Mouse (Mus musculus) kidney, embryonic 16.5 days (tissue): ENCODE data around the gene Ifna9. TPM values are rescaled to one million over a fixed set of nuclear protein-coding genes. Genes with fewer than 3 reads are reported as not detected.

ENCODE experiments used
- ATAC-seq: fragments of 200-750 bp; cut with Nextera tagmentation; 2 replicates; pipeline ENCODE4 v1.8.0; 2017; ENCODE audit warnings: moderate TSS enrichment; ENCODE audit not compliant: low FRiP score, low TSS enrichment
- H3K27ac ChIP-seq: fragments of 300-500 bp; sonication (generic); 2 replicates; pipeline ENCODE4 v1.5.1; 2014; ENCODE audit warnings: low read length
- H3K27me3 ChIP-seq: fragments of 300-500 bp; sonication (generic); 2 replicates; pipeline ENCODE4 v1.6.1; 2014; ENCODE audit warnings: low read length, control low read depth, mixed read lengths; ENCODE audit not compliant: insufficient read depth
- H3K36me3 ChIP-seq: fragments of 300-500 bp; sonication (generic); 2 replicates; pipeline ENCODE4 v1.6.1; 2014; ENCODE audit warnings: low read length, control low read depth, mixed read lengths; ENCODE audit not compliant: insufficient read depth
- H3K4me1 ChIP-seq: fragments of 300-500 bp; sonication (generic); 2 replicates; pipeline ENCODE4 v1.6.1; 2014; ENCODE audit warnings: low read length, control low read depth, mixed read lengths; ENCODE audit not compliant: insufficient read depth
- H3K4me2 ChIP-seq: fragments of 300-500 bp; sonication (generic); replicated peaks from 2 replicates; pipeline ENCODE4 v1.6.1; 2014; ENCODE audit warnings: low read depth, low read length
- H3K4me3 ChIP-seq: fragments of 300-500 bp; sonication (generic); 2 replicates; pipeline ENCODE4 v1.5.1; 2014; ENCODE audit warnings: mild to moderate bottlenecking, low read length
- H3K9ac ChIP-seq: fragments of 300-500 bp; sonication (generic); replicated peaks from 2 replicates; pipeline ENCODE4 v1.6.1; 2014; ENCODE audit warnings: low read length
- H3K9me3 ChIP-seq: fragments of 300-500 bp; sonication (generic); 2 replicates; pipeline ENCODE4 v1.6.1; 2016; ENCODE audit warnings: low read length, control low read depth
- WGBS: fragments of 180-500 bp; shearing (Covaris S2); extraction: QIAGEN DNeasy Blood & Tissue Kit; methylation state at CpG from one replicate; pipeline ENCODE4 v1.1.7; 2014; 5-methylcytosine and 5-hydroxymethylcytosine counted together
- polyA plus RNA-seq: library from polyadenylated mRNA; unstranded; fragments of >200 nt; fragmentation: Nextera tagmentation; extraction: Ambion mirVana; gene quantifications from 2 replicates; pipeline ENCODE4 v1.2.1, GENCODE M21; 2015

Gene Ifna9
- polyA plus RNA-seq, 1 experiment from 2014 or later = not detected

DNA sequence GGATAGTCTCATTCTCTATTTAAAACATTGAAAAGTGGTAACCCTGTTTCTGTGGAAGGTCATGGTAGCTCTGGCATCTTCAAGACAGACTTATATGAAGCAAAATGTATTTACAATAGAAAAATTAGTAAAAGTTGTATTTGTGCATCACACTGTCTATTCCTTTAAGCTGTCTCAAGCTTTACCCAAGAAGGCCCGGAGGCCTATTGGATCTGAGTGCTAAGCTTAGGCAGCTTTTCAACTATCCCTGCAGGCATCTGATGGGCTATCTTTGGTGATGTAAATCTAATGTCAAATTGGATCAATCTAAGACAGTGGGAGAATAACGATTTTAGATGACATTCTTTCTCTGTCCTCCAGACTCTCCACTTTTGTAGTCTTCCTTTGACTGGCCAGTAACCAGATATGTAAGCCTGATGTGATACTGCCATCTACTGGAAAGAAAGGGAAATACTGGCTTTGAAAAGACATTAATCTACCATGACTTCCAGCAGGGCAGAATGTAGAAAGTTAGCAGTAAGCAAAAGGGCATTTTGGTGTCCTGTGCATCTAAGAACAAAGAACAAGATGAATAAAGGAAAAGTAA is 48.4 kb downstream of the Ifna9 start:
- WGBS = 48% methylated on average over 2 of the region's 2 CpGs
- Histone ChIP-seq H3K27me3 (no peaks in the 10 kb centered on the region), H3K4me3 (no peak overlapping the region), H3K9me3 (no peaks in the 10 kb centered on the region), H3K27ac (no peak overlapping the region), H3K9ac (no peak overlapping the region), H3K36me3 (no peaks in the 10 kb centered on the region), H3K4me2 (no peak overlapping the region), H3K4me1 (no peaks in the 10 kb centered on the region)
- peak; percentile 67; the same call in 1 of the 2 replicates for ATAC-seq

Other genes with a start within 250 kb of the Ifna9 start
- 20.3 and 21.1 TPM in 2 replicates for gene Hacd4, start 153.5 kb downstream of the Ifna9 start, polyA plus RNA-seq
- gene Ifnb1, start 69.6 kb downstream of the Ifna9 start, polyA plus RNA-seq = not detected in 2 replicates
- not detected in 2 replicates for gene Ifna15, start 34.1 kb downstream of the Ifna9 start, polyA plus RNA-seq
- gene Ifna14, start 20.6 kb downstream of the Ifna9 start, polyA plus RNA-seq = not detected in 2 replicates
- not detected in 2 replicates for gene Ifna12, start 11.0 kb upstream of the Ifna9 start, polyA plus RNA-seq
- not detected in 2 replicates for gene C87499, start 42.0 kb upstream of the Ifna9 start, polyA plus RNA-seq
- gene Ifna13, start 52.1 kb upstream of the Ifna9 start, polyA plus RNA-seq = not detected in 2 replicates
- gene Ifna16, start 84.5 kb upstream of the Ifna9 start, polyA plus RNA-seq = not detected in 2 replicates
- gene Ifna2, start 91.5 kb upstream of the Ifna9 start, polyA plus RNA-seq = not detected in 2 replicates
- not detected in 2 replicates for gene Ifnab, start 99.0 kb upstream of the Ifna9 start, polyA plus RNA-seq
- 1.3 and 1.4 TPM in 2 replicates for gene Gm26566, start 129.4 kb upstream of the Ifna9 start, polyA plus RNA-seq
- 95.4 and 97.6 TPM in 2 replicates for gene Klhl9, start 130.1 kb upstream of the Ifna9 start, polyA plus RNA-seq
- gene Gm13271, start 162.5 kb upstream of the Ifna9 start, polyA plus RNA-seq = not detected in 2 replicates
- gene Gm13283, start 167.7 kb upstream of the Ifna9 start, polyA plus RNA-seq = 0.31 and 0.36 TPM in 2 replicates
- gene Gm13290, start 181.4 kb upstream of the Ifna9 start, polyA plus RNA-seq = not detected in 2 replicates
- not detected in 2 replicates for gene Gm13289, start 184.5 kb upstream of the Ifna9 start, polyA plus RNA-seq
- not detected in 2 replicates for gene Gm13272, start 187.5 kb upstream of the Ifna9 start, polyA plus RNA-seq
- 0.58 TPM in 1 of 2 replicates, not detected in the other for gene Ifnz, start 189.7 kb upstream of the Ifna9 start, polyA plus RNA-seq
- gene Gm13276, start 193.3 kb upstream of the Ifna9 start, polyA plus RNA-seq = 0.37 TPM in 1 of 2 replicates, not detected in the other
- not detected in 2 replicates for gene Gm13277, start 196.2 kb upstream of the Ifna9 start, polyA plus RNA-seq
- gene Gm13278, start 199.2 kb upstream of the Ifna9 start, polyA plus RNA-seq = not detected in 2 replicates
- not detected in 2 replicates for gene Gm13275, start 202.1 kb upstream of the Ifna9 start, polyA plus RNA-seq
- gene Gm13279, start 205.0 kb upstream of the Ifna9 start, polyA plus RNA-seq = not detected in 2 replicates
- gene Gm13285, start 207.3 kb upstream of the Ifna9 start, polyA plus RNA-seq = 0.96 and 1.8 TPM in 2 replicates
- not detected in 2 replicates for gene Gm13287, start 210.9 kb upstream of the Ifna9 start, polyA plus RNA-seq
- gene Gm13288, start 213.1 kb upstream of the Ifna9 start, polyA plus RNA-seq = 0.05 TPM in 1 of 2 replicates, not detected in the other
- not detected in 2 replicates for gene Ifna7, start 223.8 kb upstream of the Ifna9 start, polyA plus RNA-seq
- gene Ifna11, start 227.6 kb upstream of the Ifna9 start, polyA plus RNA-seq = not detected in 2 replicates
- not detected in 2 replicates for gene Ifna6, start 235.0 kb upstream of the Ifna9 start, polyA plus RNA-seq
- not detected in 2 replicates for gene Ifna5, start 243.1 kb upstream of the Ifna9 start, polyA plus RNA-seq
- not detected in 2 replicates for gene Ifna4, start 249.5 kb upstream of the Ifna9 start, polyA plus RNA-seq